Mouse (Mus musculus): ENCODE measurements around the gene Ptgir. TPM values are rescaled to one million over a fixed set of nuclear protein-coding genes. Genes with fewer than 3 reads are reported as not detected.

Gene Ptgir
- polyA plus RNA-seq, 1 experiment = 13.0 TPM

- no peak overlapping the region for H3K27ac ChIP-seq (ENCODE audit: control insufficient read depth, insufficient read depth, low read depth, low read length, poor library complexity)
- peaks cover 2% of the 10 kb centered on the region for H3K4me1 ChIP-seq (ENCODE audit: control insufficient read depth, insufficient read depth, low read length)
- WGBS = 44% methylated on average over 6 of the region's 6 CpGs
- TF ChIP-seq CTCF (IDR thresholded peaks at IDR 0.05; ENCODE audit: control insufficient read depth, insufficient read depth, low read length) = no peak
- no peak for TF ChIP-seq POLR2A (IDR thresholded peaks at IDR 0.05; ENCODE audit: borderline replicate concordance, control insufficient read depth, low read depth, low read length)
- no peak overlapping the region for H3K4me3 ChIP-seq (replicated peaks; ENCODE audit: control insufficient read depth, low read depth, low read length)
These were observed 12.7 kb upstream of the Ptgir start for GRCm38 (mm10) chr7:16893612-16894011.

GRCm38 (mm10) chr7:16894279-16894678, 12.0 kb upstream of the Ptgir start:
- TF ChIP-seq CTCF (IDR thresholded peaks at IDR 0.05; ENCODE audit: control insufficient read depth, insufficient read depth, low read length) (no peak), POLR2A (IDR thresholded peaks at IDR 0.05; ENCODE audit: borderline replicate concordance, control insufficient read depth, low read depth, low read length) (no peak)

DNA sequence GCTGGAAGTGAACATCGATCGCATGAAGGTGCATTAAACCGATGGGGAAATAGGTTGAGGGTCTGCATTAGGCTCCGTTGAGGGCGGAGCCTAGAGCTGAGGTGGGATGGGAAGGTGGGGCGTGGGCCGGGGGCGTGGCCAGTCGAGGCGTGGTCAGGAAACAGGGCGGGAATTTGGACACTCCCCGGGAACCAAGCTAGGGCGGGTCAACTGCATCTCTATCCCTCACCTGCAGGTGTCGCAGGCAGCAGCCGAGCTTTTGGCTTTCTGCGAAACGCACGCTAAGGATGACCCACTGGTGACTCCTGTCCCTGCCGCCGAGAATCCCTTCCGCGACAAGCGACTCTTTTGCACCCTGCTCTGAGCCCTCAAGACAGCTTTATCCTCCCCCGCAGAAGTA, 11.3 kb upstream of the Ptgir start:
- no peak overlapping the region for H3K27ac ChIP-seq (ENCODE audit: control insufficient read depth, insufficient read depth, low read depth, low read length, poor library complexity)

More at GRCm38 (mm10) chr7:16894279-16894678, 12.0 kb upstream of the Ptgir start:
- Histone ChIP-seq H3K4me1 (ENCODE audit: control insufficient read depth, insufficient read depth, low read length) (peaks cover 2% of the 10 kb centered on the region), H3K27ac (ENCODE audit: control insufficient read depth, insufficient read depth, low read depth, low read length, poor library complexity) (no peak overlapping the region), H3K4me3 (replicated peaks; ENCODE audit: control insufficient read depth, low read depth, low read length) (no peak overlapping the region)
- 21% methylated on average over 4 of the region's 4 CpGs for WGBS

GRCm38 (mm10) chr7:16895511-16895910, 10.8 kb upstream of the Ptgir start:
- no peak for TF ChIP-seq POLR2A (IDR thresholded peaks at IDR 0.05; ENCODE audit: borderline replicate concordance, control insufficient read depth, low read depth, low read length)
- TF ChIP-seq CTCF (IDR thresholded peaks at IDR 0.05; ENCODE audit: control insufficient read depth, insufficient read depth, low read length) = no peak
- Histone ChIP-seq H3K4me3 (replicated peaks; ENCODE audit: control insufficient read depth, low read depth, low read length) (no peak overlapping the region), H3K4me1 (ENCODE audit: control insufficient read depth, insufficient read depth, low read length) (peaks cover 2% of the 10 kb centered on the region), H3K27ac (ENCODE audit: control insufficient read depth, insufficient read depth, low read depth, low read length, poor library complexity) (no peak overlapping the region)
- WGBS = 44% methylated on average over 10 of the region's 10 CpGs

More for the DNA sequence above, 11.3 kb upstream of the Ptgir start:
- TF ChIP-seq POLR2A (IDR thresholded peaks at IDR 0.05; ENCODE audit: borderline replicate concordance, control insufficient read depth, low read depth, low read length) (no peak), CTCF (IDR thresholded peaks at IDR 0.05; ENCODE audit: control insufficient read depth, insufficient read depth, low read length) (peak; percentile 94)
- Histone ChIP-seq H3K4me1 (ENCODE audit: control insufficient read depth, insufficient read depth, low read length) (peaks cover 2% of the 10 kb centered on the region), H3K4me3 (replicated peaks; ENCODE audit: control insufficient read depth, low read depth, low read length) (no peak overlapping the region)
- 1% methylated on average over 24 of the region's 24 CpGs for WGBS

DNA sequence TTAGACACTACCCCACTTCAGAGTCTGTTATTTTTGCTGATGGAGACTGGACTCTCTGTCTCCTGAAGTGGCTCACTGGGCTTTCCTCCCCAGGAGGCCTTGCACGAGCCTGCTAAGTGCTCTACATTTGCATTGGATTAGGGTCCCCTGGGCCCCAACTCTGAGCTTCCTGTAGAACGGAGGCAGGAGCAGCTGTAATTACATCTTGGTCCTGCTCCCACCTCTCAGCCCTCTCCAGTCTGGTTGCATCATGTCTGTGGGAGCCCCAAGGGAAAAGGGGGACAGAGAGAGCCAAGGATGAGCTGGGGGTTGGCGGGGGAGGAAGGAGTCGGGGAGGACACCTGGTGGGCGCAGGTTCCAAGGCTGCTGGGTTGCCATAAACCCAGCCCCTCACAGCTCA, 5.8 kb upstream of the Ptgir start:
- TF ChIP-seq POLR2A (IDR thresholded peaks at IDR 0.05; ENCODE audit: borderline replicate concordance, control insufficient read depth, low read depth, low read length) = no peak
- no peak for TF ChIP-seq CTCF (IDR thresholded peaks at IDR 0.05; ENCODE audit: control insufficient read depth, insufficient read depth, low read length)
- 48% methylated on average over 5 of the region's 5 CpGs for WGBS
- Histone ChIP-seq H3K4me3 (replicated peaks; ENCODE audit: control insufficient read depth, low read depth, low read length) (no peak overlapping the region), H3K4me1 (ENCODE audit: control insufficient read depth, insufficient read depth, low read length) (peaks cover 8% of the 10 kb centered on the region), H3K27ac (ENCODE audit: control insufficient read depth, insufficient read depth, low read depth, low read length, poor library complexity) (no peak overlapping the region)

DNA sequence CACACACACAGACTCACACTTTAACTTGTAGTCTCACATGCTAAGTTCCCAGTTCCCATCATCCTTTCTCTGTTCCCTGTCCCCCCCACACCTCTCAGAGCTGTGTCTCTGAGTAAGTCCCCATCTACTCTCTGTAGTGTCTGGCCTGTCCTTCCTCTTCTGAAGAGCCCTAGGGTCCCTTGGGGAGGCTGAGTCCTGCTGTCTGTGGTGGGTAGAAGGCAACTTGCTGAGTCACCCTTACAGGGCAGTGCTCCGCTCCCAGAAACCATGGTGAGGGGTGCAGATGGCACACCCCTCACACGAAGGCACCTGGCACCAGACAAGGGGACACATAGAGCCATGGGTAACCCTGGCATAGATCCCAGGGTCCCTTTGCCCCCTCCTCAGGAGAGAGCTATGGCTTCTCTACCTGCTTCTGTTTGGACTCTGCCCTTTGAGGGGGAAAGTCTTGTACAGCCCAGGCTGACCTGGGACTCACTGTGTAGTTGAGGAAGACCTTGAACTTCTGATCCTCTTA, 2.8 kb upstream of the Ptgir start:
- peaks cover 18% of the 10 kb centered on the region for H3K4me1 ChIP-seq (ENCODE audit: control insufficient read depth, insufficient read depth, low read length)
- no peak for TF ChIP-seq CTCF (IDR thresholded peaks at IDR 0.05; ENCODE audit: control insufficient read depth, insufficient read depth, low read length)
- no peak for TF ChIP-seq POLR2A (IDR thresholded peaks at IDR 0.05; ENCODE audit: borderline replicate concordance, control insufficient read depth, low read depth, low read length)
- no peak overlapping the region; the same call in 1 of the 2 replicates for H3K27ac ChIP-seq (ENCODE audit: control insufficient read depth, insufficient read depth, low read depth, low read length, poor library complexity)
- H3K4me3 ChIP-seq (replicated peaks; ENCODE audit: control insufficient read depth, low read depth, low read length) = no peak overlapping the region
- WGBS = 14% methylated on average over 2 of the region's 2 CpGs

DNA sequence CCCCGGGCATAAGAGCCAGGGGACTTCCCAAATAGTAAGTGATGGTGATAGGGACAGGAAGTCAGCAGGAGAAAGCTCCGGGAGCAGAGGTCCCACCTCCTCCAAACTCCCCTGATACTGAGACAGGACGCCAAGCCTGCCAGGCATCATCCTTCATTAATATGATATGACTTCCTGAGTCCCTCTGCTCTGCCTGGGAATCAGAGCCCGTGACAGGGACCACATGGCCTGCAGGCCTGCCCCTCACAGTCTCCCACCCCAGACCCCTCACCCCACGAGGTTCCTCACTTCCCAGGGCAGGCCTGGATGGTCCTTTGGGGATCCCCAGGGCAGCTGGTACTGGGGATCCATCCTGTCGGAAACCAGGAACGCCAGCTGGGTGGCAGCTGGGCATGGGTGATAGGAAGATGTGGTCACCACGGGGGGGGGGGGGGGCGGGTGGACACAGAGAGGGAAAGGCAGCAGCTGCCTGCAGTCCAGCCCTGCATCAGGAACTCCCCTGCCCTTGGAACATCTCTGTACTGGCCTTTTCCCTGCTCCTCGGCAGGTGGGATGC, 2.1 kb upstream of the Ptgir start:
- H3K27ac ChIP-seq (ENCODE audit: control insufficient read depth, insufficient read depth, low read depth, low read length, poor library complexity) = no peak overlapping the region
- no peak for TF ChIP-seq POLR2A (IDR thresholded peaks at IDR 0.05; ENCODE audit: borderline replicate concordance, control insufficient read depth, low read depth, low read length)
- TF ChIP-seq CTCF (IDR thresholded peaks at IDR 0.05; ENCODE audit: control insufficient read depth, insufficient read depth, low read length) = no peak
- 33% methylated on average over 10 of the region's 10 CpGs for WGBS

GRCm38 (mm10) chr7:16905491-16906021, 734 bp upstream of the Ptgir start:
- Histone ChIP-seq H3K4me1 (ENCODE audit: control insufficient read depth, insufficient read depth, low read length) (peaks cover 20% of the 10 kb centered on the region), H3K27ac (ENCODE audit: control insufficient read depth, insufficient read depth, low read depth, low read length, poor library complexity) (peak overlapping the region; percentile 62; the same call in 1 of the 2 replicates), H3K4me3 (replicated peaks; ENCODE audit: control insufficient read depth, low read depth, low read length) (no peak overlapping the region)
- TF ChIP-seq CTCF (IDR thresholded peaks at IDR 0.05; ENCODE audit: control insufficient read depth, insufficient read depth, low read length) (no peak), POLR2A (IDR thresholded peaks at IDR 0.05; ENCODE audit: borderline replicate concordance, control insufficient read depth, low read depth, low read length) (no peak)
- 68% methylated on average over 9 of the region's 9 CpGs for WGBS

More for the DNA sequence above, 2.1 kb upstream of the Ptgir start:
- peaks cover 18% of the 10 kb centered on the region for H3K4me1 ChIP-seq (ENCODE audit: control insufficient read depth, insufficient read depth, low read length)
- H3K4me3 ChIP-seq (replicated peaks; ENCODE audit: control insufficient read depth, low read depth, low read length) = no peak overlapping the region

Measured in bone marrow, adult 2 months (tissue).